Mouse (Mus musculus) adrenal gland (tissue): ENCODE results near the gene Poc1a.

Source experiments
- intact Hi-C: fragments of 180-260 bp; cut with DNase I; formaldehyde crosslinking; loops from one replicate; pipeline ENCODE4 v1.15.1; 2025
- long read RNA-seq, 2 experiments: library from polyadenylated mRNA; unstranded; transcript quantifications; one replicate each; pipeline ENCODE4 v2.0.0; 2020; ENCODE audit warnings: borderline replicate concordance in 1 of 2; ENCODE audit not compliant: insufficient replicate concordance in 1 of 2

The Poc1a gene
- long read RNA-seq, experiment 1, partial matches to known transcripts = 0 of 1 reads
- long read RNA-seq, experiment 1, other reads (novel, unspliced or antisense) = 0 of 1 reads
- long read RNA-seq, experiment 2, partial matches to known transcripts = 0 of 3 reads
- long read RNA-seq, experiment 2, other reads (novel, unspliced or antisense) = 1 of 3 reads

DNA sequence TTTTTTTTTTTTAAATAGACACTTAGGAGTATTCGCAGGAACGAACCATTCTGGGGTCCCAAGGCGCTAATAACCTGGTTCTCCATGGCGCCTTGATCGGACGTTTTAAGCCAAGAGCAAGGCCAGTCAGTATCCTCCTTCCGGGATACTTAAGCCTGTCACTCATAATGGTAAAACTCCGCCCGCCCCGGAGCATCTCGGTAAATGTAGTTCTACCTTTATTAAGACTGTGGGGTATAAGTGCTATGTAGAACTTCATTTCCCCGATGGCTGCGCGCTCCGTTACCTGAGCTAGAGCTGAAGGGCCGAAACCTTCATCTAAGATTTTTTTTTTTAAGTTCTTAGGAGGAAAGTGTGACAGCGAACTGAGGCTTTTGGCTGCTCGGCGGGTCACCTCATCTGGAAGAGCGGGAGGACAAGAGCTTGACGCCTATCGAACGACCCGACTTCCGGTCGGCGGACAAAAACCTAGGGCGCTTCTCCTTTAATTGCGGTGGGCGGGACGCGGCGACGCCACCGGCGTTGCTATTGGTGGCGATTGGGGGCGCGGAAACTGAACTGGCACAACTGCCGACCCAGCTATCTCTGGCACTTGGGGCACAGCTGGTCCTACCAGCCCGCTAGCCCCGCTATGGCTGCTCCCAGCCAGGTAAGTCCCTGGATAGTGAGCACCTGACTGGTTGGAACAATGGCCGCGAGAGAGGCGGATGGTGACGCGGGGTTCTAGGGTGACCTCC, at the start of gene Poc1a:
Gene Poc1a (plus strand): TSS at position 254 of the 737 bp plus-strand sequence.
- intact Hi-C loops = no loop called here

- intact Hi-C loops = no loop called here
Measured at GRCm38 (mm10) chr9:106231220-106231619, 49.6 kb upstream of the Poc1a start.

GRCm38 (mm10) chr9:106231816-106232215, 49.0 kb upstream of the Poc1a start:
- intact Hi-C loops = no loop called here

GRCm38 (mm10) chr9:106232956-106233355, 47.9 kb upstream of the Poc1a start:
- intact Hi-C loops = no loop called here

DNA sequence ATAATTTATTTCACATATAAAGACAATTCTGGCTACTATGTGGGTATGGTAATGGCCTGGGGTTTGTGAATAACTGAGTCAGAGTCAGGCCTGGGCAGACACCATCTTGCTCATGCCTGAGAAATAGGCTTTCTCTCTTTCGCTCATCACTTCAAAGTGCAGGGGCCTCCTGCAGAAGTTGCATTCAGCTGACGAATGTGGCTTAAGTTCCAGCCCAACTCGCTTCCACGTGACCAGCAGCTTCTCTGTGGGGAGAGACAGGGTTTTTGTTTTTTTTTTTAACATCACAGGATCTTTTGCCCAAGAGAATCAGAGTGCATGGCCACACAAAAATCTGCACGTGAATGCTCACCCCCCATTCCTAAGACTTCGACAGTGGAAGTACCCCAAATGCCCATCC, 46.9 kb upstream of the Poc1a start:
- intact Hi-C loops = no loop called here

- intact Hi-C loops = loop anchor here (5.0 kb wide), 1 partner anchor 37 kb away; no protein-coding TSS in a partner anchor
Measured at GRCm38 (mm10) chr9:106235194-106235830, 45.5 kb upstream of the Poc1a start.

DNA sequence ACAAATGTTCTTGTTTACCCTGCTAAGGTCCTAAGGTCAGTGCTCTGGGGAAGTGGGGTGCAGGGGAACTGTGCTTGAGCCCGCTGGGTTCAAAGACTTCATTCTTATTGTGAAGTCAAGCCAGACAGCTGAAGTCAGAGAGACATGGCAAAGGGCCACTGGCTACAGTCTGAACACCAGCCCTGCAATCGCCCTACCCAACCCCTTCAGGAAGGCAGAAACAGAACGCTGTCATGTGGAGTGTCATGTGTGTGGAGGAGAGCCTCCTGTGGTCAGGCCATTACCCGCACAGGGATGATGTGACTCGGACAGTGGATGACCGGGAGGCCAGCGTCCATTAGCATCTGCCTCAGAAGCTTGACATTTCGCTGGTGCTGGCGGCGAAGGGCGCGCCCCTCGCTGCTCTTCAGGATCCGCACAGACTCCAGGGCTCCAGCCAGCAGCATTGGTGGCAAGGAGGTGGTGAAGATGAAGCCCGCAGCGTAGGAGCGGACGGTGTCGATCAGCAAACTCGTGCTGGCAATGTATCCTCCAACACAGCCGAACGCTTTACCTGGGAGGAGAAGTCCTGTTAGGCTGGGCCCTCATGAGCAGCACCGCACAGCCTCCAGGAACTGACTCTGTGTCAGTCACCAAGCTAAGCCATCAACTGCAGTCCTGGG, 44.6 kb upstream of the Poc1a start:
- intact Hi-C loops = loop anchor here (5.0 kb wide), 1 partner anchor 36 kb away; no protein-coding TSS in a partner anchor

DNA sequence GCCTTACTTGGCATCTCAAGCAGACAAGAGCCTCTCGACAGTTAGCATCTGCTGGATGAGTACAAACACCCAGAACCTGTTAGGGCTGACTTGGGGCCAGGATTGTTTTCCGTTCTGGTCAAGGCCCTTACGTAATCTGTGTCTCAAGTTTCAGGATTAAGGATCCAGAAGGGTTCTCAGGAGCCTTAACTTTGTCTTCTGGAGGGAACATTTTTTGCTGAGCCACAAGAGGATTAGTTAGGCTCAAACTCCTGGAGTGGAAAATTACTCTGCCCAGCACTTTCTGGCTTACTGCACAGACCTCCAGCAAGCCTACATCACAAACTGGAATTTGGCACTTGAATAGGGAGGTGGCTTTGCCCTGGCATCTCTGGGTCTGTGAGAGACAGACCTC, 44.0 kb upstream of the Poc1a start:
- intact Hi-C loops = loop anchor here (5.0 kb wide), 1 partner anchor 35 kb away; no protein-coding TSS in a partner anchor

GRCm38 (mm10) chr9:106237401-106237800, 43.5 kb upstream of the Poc1a start:
- intact Hi-C loops = loop anchor here (5.0 kb wide), 1 partner anchor 35 kb away; no protein-coding TSS in a partner anchor

GRCm38 (mm10) chr9:106237878-106238277, 43.0 kb upstream of the Poc1a start:
- intact Hi-C loops = loop anchor here (5.0 kb wide), 1 partner anchor 34 kb away; no protein-coding TSS in a partner anchor

DNA sequence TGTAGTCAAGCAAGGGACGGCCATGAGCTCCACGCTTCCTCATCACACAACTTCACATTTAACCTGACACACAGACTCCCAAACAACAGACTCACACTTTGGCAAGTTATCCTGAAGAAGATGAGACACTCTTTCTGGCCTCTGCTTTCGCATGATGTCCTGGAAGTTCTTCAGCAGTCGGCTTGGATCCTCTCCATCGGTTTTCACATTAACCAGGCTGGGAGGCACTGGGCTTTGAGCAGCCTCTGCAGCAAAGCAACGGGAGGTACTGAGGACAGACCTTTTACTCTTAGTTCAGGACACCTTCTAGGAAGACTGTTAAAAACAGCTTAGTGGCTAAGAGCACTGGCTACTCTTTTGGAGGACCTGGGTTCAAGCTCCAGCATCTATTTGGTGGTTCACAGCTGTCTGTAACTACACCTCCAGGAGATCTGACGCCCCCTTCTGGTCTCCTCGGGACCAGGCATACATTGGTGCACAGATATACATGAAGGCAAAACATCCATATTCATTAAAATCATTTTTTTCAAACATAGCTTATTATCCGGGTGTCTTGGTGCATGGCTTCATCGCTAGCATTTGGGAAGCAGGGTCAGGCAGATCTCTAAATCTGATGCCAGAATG, 39.2 kb upstream of the Poc1a start:
- intact Hi-C loops = no loop called here

GRCm38 (mm10) chr9:106242813-106243488, 37.9 kb upstream of the Poc1a start:
- intact Hi-C loops = no loop called here

DNA sequence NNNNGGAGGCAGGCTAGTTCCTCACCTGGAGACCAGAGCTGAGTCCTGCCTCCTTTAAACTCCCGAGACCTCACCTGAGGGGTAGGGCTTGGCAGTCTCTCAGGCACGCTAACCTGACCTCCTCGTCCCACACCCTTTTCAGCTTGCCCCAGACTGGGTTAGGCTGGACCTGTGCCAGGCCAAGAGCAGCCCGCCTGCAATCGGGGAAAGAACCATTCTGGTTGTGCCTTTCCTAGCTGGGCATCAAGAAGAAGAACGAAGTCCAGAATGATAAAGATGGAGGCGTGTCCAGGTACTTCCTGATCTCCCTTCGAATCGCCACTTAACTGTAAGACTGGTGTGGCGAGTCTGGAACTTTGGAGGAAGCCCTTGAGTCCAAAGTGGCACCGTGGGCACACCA, 31.3 kb upstream of the Poc1a start:
- intact Hi-C loops = no loop called here

- intact Hi-C loops = no loop called here
Measured at GRCm38 (mm10) chr9:106250245-106250644, 30.6 kb upstream of the Poc1a start.

DNA sequence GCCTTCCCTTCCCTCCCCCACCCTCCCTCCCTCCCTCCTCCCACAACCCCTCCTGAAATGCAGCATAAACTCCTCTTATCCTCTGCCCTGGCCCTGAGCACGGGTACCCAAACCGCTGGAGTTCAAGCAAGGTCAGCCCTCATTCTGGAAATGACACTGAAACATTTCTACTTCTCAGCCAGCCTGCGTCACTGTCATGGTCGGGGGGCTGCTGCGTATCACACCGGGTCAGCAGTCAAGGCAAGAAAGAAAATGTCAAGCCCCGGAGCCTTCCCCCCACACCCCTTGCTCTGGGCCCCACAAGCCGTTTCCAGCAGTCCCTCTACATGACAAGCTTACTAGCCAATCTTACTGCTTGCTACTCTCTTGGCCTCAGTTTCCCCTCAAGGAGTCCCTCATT, 29.8 kb upstream of the Poc1a start:
- intact Hi-C loops = no loop called here

DNA sequence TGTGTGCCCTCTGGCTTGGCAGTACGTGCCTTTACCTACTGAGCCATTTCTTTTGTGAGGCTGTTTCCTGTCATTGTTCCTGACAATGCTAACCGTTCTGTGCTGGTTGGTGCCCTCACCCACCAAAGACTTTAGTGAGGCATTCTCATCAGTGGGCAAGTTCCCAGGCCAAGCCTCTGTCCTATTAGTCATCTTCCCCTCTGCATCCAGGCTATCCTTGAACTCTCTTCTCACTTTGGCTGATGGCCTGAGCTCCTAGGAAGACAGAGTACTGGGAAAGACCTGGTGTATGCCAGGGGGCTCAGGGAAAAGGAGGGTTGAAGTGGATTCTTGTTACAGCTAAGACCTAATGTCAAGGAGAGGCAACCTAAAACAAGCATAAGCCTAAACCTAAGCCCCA, 26.9 kb upstream of the Poc1a start:
- intact Hi-C loops = no loop called here

GRCm38 (mm10) chr9:106258412-106258811, 22.4 kb upstream of the Poc1a start:
- intact Hi-C loops = no loop called here

DNA sequence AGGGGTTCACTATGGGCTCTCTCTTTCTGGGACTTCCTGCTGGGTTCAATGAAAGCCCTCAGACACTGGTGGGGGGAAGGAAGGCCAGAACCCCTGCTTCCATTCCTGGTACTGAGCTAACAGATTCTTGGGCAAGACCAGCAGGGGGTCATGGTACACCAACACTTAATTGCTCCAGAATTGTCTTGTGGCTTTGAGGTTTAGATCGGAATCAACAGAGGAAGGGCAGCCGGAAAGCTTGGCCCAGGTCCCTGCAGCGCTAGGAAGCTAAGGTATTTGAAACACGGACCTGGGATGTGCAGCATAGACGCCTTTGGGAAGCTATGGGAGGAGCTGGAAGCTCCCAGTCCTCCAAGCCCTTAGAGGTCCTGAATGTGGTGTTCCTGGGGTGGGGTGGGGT, 21.9 kb upstream of the Poc1a start:
- intact Hi-C loops = no loop called here

GRCm38 (mm10) chr9:106261058-106261457, 19.8 kb upstream of the Poc1a start:
- intact Hi-C loops = no loop called here

GRCm38 (mm10) chr9:106261491-106261890, 19.4 kb upstream of the Poc1a start:
- intact Hi-C loops = no loop called here

GRCm38 (mm10) chr9:106262075-106262474, 18.8 kb upstream of the Poc1a start:
- intact Hi-C loops = no loop called here
